ENCODE assay signal across 9 mouse cellular contexts in genomic region chr3:115080428-115081181, GRCm38 (mm10).
A peak's percentile ranks its signal among the peaks of the same experiment; 100 is the strongest.
DNase-seq lines count a peak whose midpoint lies in the region; ATAC-seq lines count a peak whose summit lies in the region.
"Had no signal": no experiment of that assay in that cellular context is flagged by ENCODE, and none has a peak within 500 bp of the region (broad histone marks: within the 10 kb centered on the region; RNA-seq: fewer than 3 reads in every experiment).

No protein-coding gene starts in this region.

- WGBS in hindbrain, embryonic 11.5 days = 47% methylated on average over 12 of the region's 12 CpGs
- 32% methylated on average over 12 of the region's 12 CpGs for WGBS in limb, embryonic 11.5 days

- no peak overlapping the region for H3K27ac ChIP-seq in hindbrain, embryonic 11.5 days (ENCODE audit: low read depth, low read length)
- no peak overlapping the region for H3K27ac ChIP-seq in limb, embryonic 11.5 days (replicated peaks; ENCODE audit: low read depth, low read length)
- H3K27ac ChIP-seq: stomach, embryonic 15.5 days had no signal

- no peaks in the 10 kb centered on the region for H3K36me3 ChIP-seq in hindbrain, embryonic 11.5 days (ENCODE audit: control insufficient read depth, insufficient read depth, low read length)
- no peaks in the 10 kb centered on the region for H3K36me3 ChIP-seq in limb, embryonic 11.5 days (ENCODE audit: control insufficient read depth, insufficient read depth, low read length)
- H3K36me3 ChIP-seq: stomach, embryonic 15.5 days had no signal

- no peaks in the 10 kb centered on the region for H3K27me3 ChIP-seq in hindbrain, embryonic 11.5 days (ENCODE audit: control insufficient read depth, insufficient read depth, low read length)
- H3K27me3 ChIP-seq in limb, embryonic 11.5 days (ENCODE audit: control insufficient read depth, insufficient read depth, low read length) = no peaks in the 10 kb centered on the region
- H3K27me3 ChIP-seq: stomach, embryonic 15.5 days had no signal

- ATAC-seq in hindbrain, embryonic 11.5 days (ENCODE audit: low FRiP score) = no peak
- no peak for ATAC-seq in limb, embryonic 11.5 days (ENCODE audit: insufficient number of reproducible peaks, low FRiP score, low TSS enrichment, low read depth)
- ATAC-seq in erythroid progenitor cell, adult 5-6 weeks (replicated peaks; ENCODE audit: low FRiP score, poor library complexity, severe bottlenecking) = no peak

- H3K4me1 ChIP-seq in hindbrain, embryonic 11.5 days (replicated peaks; ENCODE audit: control insufficient read depth, insufficient read depth, low read length) = no peaks in the 10 kb centered on the region
- H3K4me1 ChIP-seq in limb, embryonic 11.5 days (ENCODE audit: control insufficient read depth, insufficient read depth, low read length) = no peaks in the 10 kb centered on the region
- H3K4me1 ChIP-seq: stomach, embryonic 15.5 days had no signal

- H3K4me3 ChIP-seq in hindbrain, embryonic 11.5 days (ENCODE audit: low read depth, low read length) = no peak overlapping the region
- no peak overlapping the region for H3K4me3 ChIP-seq in limb, embryonic 11.5 days (ENCODE audit: low read depth, low read length)
- H3K4me3 ChIP-seq: stomach, embryonic 15.5 days had no signal

- no peak overlapping the region for H3K4me2 ChIP-seq in hindbrain, embryonic 11.5 days (replicated peaks; ENCODE audit: low read depth, low read length)
- H3K4me2 ChIP-seq in limb, embryonic 11.5 days (ENCODE audit: low read depth, severe bottlenecking) = no peak overlapping the region; the same call in 1 of the 2 replicates
- H3K4me2 ChIP-seq: stomach, embryonic 15.5 days had no signal

- no peak overlapping the region for H3K9ac ChIP-seq in hindbrain, embryonic 11.5 days (ENCODE audit: low read depth, low read length)
- H3K9ac ChIP-seq in limb, embryonic 11.5 days (ENCODE audit: low read length) = no peak overlapping the region
- H3K9ac ChIP-seq: stomach, embryonic 15.5 days had no signal

- peak; percentile 7 for DNase-seq in right cerebral cortex, postnatal 4 days
- no peak for DNase-seq in right cerebral cortex, adult 2 months (ENCODE audit: low spot score in 2 of 2)
- peak; percentile 13 for DNase-seq in hindbrain, embryonic 11.5 days (ENCODE audit: low spot score)
- DNase-seq in limb, embryonic 11.5 days (ENCODE audit: low spot score) = peak; percentile 31
- DNase-seq in gastrocnemius, adult 8-10 months (ENCODE audit: low spot score in 2 of 2) = no peak
- no peak for DNase-seq in ovary, postnatal 14 days (ENCODE audit: low spot score)
- no peak for DNase-seq in frontal cortex, postnatal 36 days (ENCODE audit: low spot score in 2 of 2)

- no peaks in the 10 kb centered on the region for H3K9me3 ChIP-seq in hindbrain, embryonic 11.5 days (ENCODE audit: control insufficient read depth, low read length)
- H3K9me3 ChIP-seq in limb, embryonic 11.5 days (ENCODE audit: control insufficient read depth, low read length) = no peaks in the 10 kb centered on the region
- H3K9me3 ChIP-seq: stomach, embryonic 15.5 days had no signal

Comparison
In these comparisons a context has a peak if more than half of its experiments do, and no peak if none do; other contexts are left out.
1. DNase-seq: peak in right cerebral cortex, postnatal 4 days (single experiment), hindbrain, embryonic 11.5 days (single experiment) and limb, embryonic 11.5 days (single experiment); none in right cerebral cortex, adult 2 months (0 of 2), gastrocnemius, adult 8-10 months (0 of 2), ovary, postnatal 14 days (single experiment) and frontal cortex, postnatal 36 days (0 of 2).